Mouse (Mus musculus): ENCODE measurements around the gene Pds5a.
"Not testable (repeated sequence)": the region's sequence is repeated elsewhere in the genome, so short reads cannot be mapped to it uniquely, and the experiment has no call there.

Gene Pds5a

DNA sequence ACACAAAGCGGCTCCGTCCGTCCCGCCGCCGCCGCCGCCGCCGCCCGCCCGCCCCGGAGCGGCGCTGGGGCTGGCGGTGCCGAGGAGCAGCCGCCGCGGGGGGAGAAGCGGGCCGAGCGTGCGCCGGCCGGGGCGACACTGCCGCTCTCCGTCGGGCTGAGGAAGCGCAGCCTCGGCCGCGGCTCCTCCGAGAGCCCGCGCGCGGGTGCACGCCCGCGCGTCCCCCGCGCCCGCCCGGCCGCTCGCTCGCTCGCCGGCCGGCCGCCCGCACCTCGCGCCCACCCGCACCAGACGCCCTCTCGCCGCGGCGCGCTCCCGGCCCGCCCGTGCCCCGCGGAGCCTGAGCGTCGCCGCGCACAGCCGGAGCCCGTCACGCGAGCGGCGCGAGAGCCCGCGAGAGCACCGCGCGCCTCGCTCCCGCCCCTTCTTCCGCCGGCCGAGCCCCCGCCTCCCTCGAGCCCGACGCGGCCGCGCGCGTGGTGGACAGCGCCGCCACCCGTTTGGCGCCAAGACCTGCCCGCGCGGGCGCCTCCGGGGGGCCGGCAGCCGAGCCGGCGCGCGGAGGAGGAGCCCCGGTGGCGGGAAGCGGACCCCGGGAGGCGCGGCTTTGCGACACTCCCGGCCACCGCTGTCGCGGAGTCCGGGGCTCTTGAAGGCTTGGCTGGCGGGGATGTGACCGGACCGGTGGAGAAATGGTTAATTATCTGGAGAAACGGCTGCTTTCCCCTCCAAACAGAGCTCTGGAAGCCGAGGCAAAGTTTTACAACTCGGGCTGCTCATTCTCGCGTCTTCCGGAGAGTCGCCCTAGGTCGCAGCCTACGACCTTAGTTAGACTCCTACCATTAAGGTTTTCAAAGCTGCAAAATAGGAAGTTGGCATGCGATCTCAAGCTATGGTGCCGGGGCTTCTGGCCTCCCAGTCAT is at the start of gene Pds5a:
Gene Pds5a (minus strand): TSS at position 438 of the 923 bp plus-strand sequence.
- peak; percentile 71 for DNase-seq (ENCODE audit: low read depth, low spot score)

DNA sequence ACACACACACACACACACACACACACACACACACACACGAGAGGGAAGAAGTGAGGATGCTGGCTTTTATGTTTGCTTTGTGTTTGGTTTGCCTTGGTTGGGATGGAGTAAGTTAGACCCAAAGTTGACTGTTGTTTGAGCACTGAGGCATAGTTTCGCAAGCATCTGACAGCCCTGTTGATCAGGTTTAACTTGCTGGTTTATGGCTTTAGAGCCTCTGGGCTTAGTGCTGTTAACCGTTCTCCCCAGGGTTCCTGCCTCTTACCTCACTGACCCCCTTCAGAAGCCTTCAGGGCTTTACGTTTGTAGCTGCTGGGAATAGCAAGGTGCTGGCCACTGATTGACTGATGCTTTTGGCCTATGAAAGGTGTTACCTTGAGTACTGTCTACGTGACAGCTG is 48.8 kb upstream of the Pds5a start:
- no peak for DNase-seq (ENCODE audit: low read depth, low spot score)

DNA sequence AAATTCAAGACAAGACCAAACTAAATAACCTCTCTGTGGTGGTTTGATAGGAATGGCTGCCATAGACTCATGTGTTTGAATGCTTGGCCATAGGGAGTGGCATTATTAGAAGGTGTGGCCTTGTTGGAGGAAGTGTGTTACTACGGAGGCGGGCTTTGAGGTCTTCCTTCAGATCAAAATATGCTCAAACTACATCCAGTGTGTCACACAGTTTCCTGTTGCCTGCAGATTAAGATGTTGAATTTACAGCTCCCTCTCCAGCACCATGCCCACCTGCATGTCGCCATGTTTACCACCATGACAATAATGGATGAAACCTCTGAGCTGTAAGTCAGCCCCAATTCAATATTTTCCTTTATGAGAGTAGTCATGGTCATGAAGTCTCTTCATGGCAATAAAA is 41.3 kb upstream of the Pds5a start:
- no peak for DNase-seq (ENCODE audit: low read depth, low spot score)

GRCm38 (mm10) chr5:65735601-65736000 is 37.5 kb upstream of the Pds5a start:
- no peak for DNase-seq (ENCODE audit: low read depth, low spot score)

GRCm38 (mm10) chr5:65731173-65732007 is 33.3 kb upstream of the Pds5a start:
- peak; percentile 35 for DNase-seq (ENCODE audit: low read depth, low spot score)

DNA sequence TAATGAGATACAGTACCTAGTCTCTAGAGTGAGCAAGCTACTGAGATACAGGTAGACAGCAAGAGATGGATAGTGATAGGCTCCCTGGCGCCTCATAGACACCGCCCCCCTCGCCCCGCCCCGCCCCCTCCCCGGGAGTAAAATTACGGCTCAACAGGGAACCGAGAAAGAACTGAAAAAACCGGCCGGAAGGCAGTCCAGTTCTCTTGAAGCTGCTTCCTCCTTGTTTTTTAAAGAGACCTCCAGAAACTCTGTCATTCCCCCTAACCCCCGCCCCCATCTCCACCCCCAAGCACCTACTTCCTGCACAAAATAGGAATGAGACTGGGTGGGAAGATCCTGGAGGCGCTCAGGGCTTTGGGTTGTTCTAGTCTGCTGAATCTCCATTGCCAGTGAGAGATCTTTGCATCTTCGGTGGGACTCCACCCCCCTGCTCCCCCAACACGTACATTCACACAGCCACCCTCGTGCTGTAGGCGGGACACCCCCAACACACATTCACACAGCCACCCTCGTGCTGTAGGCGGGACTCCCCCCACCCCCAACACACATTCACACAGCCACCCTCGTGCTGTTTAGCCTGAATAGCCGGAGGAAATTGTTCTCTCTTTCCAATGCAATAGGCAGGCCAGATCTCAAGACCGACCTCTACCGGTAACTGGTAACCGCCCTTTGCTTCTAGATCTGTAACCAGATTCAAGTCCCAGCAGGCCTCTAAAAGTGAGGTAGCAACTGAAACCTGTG is 26.4 kb upstream of the Pds5a start:
- DNase-seq (ENCODE audit: low read depth, low spot score) = peak; percentile 59

- no peak for DNase-seq (ENCODE audit: low read depth, low spot score)
Observed at GRCm38 (mm10) chr5:65718368-65718767, 20.3 kb upstream of the Pds5a start.

DNA sequence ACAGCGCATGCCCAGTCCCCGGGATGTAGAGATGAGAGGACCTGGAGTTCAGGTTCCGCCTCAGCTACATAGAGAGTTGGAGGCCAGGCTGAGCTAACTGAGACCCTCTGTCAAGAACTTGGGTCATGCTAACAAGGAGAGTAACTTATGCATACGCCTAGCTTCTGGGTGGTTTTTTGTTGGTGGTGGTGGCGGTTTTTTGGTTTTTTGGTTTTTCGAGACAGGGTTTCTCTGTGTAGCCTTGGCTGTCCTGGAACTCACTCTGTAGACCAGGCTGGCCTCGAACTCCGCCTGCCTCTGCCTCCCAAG is 19.8 kb upstream of the Pds5a start:
- DNase-seq (ENCODE audit: low read depth, low spot score) = not testable (repeated sequence)

- DNase-seq (ENCODE audit: low read depth, low spot score) = no peak
Observed at GRCm38 (mm10) chr5:65717063-65717902, 19.2 kb upstream of the Pds5a start.

GRCm38 (mm10) chr5:65715084-65715483 is 17.0 kb upstream of the Pds5a start:
- DNase-seq (ENCODE audit: low read depth, low spot score) = no peak

DNA sequence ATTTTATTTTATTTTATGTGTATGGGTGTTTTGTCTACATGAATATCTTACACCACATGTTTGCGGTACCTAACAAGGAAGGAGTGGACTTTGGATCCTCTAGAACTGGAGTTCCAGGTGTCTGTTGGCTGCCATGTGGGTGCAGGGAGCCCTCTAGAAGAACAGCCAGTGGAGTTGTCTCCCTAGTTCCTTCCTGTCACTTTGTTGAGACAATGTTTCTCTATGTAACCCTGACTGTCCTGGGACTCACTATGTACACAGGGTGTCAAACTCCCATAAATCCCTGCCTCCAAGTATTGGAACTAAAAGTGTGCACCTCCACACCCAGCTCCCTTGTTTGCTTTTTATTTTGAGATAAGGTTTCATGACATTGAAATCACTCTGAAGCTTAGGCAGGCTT is 13.4 kb upstream of the Pds5a start:
- no peak for DNase-seq (ENCODE audit: low read depth, low spot score)

DNA sequence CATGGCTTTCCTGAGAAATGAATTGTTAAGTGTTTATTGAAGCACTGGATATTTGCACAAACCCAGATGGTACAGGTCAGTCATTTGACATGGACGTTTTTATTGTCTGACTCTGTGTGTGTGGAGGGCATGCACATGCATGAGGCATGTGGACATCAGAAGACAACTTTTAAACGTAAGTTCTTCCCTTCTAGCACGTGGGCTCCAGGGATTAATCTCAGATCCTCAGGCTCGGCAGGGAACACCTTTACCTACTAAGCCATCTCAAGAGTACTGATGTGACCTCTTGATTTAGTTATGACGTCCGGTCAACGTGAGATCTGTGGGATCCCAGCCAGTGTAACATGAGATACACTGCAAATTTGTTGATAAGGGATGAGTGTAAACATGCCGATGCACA is 12.2 kb upstream of the Pds5a start:
- no peak for DNase-seq (ENCODE audit: low read depth, low spot score)

GRCm38 (mm10) chr5:65706979-65707378 is 8.9 kb upstream of the Pds5a start:
- DNase-seq (ENCODE audit: low read depth, low spot score) = no peak

DNA sequence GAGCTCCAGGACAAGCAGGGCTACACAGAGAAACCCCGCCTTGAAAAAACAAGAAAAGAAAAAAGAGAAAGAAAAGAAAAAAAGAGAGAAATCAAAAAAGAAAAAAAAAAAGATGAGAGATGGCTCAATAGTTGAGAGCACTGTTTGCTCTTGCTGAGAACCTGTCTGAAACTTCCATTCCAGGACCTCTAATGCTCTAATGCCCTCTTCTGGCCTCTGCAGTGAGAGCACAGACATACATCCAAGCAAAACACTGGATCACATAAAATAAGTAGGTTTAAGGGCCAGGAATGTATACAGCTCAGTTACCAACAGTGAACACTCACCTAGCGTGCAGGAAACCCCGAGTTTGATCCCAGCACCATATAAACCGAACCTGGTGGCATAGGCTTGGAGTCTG is 8.1 kb upstream of the Pds5a start:
- no peak for DNase-seq (ENCODE audit: low read depth, low spot score)

DNA sequence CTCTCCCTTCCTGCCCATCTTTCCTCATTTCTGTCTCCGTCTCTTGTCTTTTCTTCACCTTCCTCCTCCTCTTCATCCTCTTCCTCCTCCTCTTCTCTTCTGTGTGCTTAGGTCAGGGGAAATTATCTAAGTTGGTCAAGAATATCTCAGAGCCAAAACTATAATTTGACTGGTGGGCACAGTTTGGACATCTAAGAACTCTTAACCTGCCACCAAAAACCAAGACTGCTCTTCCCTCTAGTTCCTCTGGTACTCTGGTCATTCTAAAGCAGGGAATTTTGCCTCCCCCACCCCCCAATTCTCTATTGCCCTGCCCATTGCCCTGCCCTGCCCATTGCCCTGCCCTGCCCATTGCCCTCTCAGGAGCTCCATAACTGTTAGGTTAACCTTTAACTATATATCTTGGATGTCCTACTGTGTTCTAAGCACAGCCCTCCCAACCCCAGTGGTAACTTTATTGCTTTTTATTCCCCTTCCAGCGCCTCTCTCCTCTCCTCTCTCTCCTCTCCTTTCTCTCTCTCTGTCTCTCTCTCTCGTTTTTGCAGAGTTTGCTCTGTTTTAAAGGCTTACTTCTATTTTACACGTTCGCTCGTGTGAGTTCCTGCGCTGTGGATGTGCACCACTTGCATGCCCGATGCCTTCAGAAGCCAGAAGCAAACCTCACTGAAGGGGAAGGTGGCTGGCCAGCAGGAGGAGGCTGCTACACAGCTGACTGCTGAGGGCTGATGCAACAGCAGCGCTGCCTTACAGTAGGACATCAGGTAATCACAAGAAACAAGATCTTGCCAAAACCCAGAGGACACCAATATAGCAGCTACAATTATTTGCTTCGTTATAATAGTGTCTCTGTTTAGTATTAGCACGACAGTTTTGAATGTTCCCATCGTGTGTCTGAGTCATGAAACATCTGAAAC is 6.9 kb upstream of the Pds5a start:
- DNase-seq (ENCODE audit: low read depth, low spot score) = no peak

GRCm38 (mm10) chr5:65703261-65703660 is 5.2 kb upstream of the Pds5a start:
- no peak for DNase-seq (ENCODE audit: low read depth, low spot score)

GRCm38 (mm10) chr5:65700102-65700501 is 2.0 kb upstream of the Pds5a start:
- DNase-seq (ENCODE audit: low read depth, low spot score) = no peak

DNA sequence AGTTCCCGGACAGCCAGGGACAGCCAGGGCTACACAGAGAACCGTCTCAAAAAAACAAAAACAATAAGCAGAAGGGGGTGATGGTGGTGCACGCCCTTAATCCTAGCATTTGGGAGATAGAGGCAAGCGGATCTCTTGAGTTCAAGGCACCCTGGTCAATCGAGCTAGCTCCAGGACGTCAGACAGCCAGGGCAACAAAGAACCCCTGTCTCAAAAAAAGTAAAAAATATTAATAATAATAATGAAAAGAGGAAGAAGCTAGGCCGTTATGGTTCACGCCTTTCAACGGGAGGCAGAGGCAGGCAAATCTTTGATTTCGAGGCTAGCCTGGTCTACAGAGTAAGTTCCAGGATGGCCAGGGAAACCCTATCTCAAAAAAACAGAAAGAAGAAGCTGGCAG is 1.1 kb upstream of the Pds5a start:
- no peak for DNase-seq (ENCODE audit: low read depth, low spot score)

DNA sequence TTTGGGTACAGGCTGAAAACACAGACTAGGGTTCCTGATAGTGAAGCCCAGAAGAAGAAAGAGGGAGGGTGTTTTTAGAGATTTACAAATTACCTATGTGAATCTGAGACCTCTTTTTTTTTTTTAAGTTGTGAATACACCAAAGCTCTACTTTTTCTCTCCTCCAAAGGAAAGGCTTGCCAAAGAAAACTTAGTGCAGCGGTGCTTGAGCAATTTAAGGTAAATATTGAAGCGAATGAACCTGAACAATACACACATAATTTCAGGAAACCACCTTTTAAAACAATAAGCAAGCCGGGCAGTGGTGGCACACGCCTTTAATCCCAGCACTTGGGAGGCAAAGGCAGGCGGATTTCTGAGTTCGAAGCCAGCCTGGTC is 675 bp upstream of the Pds5a start:
- no peak for DNase-seq (ENCODE audit: low read depth, low spot score)

- DNase-seq (ENCODE audit: low read depth, low spot score) = no peak
Observed at GRCm38 (mm10) chr5:65697486-65697835, 612 bp downstream of the Pds5a start.

Measured in skeletal muscle tissue, adult 2 months (tissue).